Mouse (Mus musculus): ENCODE measurements around the gene Bhlhb9. TPM values are rescaled to one million over a fixed set of nuclear protein-coding genes. Genes with fewer than 3 reads are reported as not detected.
"Not testable (repeated sequence)": the region's sequence is repeated elsewhere in the genome, so short reads cannot be mapped to it uniquely, and the experiment has no call there.

Gene Bhlhb9
- polyA plus RNA-seq, 1 experiment from 2014 or later: 111 TPM

DNA sequence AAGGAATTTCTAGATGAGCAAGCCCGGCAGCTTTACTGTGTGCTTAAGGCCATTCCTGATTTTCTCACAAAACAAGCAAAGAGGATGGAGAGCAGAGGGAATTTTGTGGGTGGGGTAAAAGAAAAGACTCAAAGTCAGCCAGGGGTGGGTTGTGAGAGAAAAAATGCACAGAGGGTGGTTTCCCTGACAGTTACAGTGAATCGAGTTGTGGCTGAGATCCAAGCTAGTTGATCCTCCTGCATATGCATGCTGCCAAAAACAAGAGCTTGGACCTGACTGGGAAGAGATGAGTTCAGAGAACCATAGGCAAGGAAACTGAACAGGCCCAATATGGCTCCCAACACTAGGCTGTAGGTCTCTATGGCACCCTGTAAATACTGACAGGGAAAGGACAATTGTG lies 40.5 kb downstream of the Bhlhb9 start:
- no peak overlapping the region for H3K4me3 ChIP-seq (replicated peaks)
- H3K9ac ChIP-seq (replicated peaks): no peak overlapping the region
- no peaks in the 10 kb centered on the region for H3K27me3 ChIP-seq
- H3K4me1 ChIP-seq (replicated peaks): no peaks in the 10 kb centered on the region
- ATAC-seq: no peak
- H3K36me3 ChIP-seq: peaks cover 10% of the 10 kb centered on the region
- 0 out of 2 replicates have a peak overlapping the region, but pooled peaks have one; percentile 65 for H3K27ac ChIP-seq
- peak overlapping the region; percentile 73; the same call in 1 of the 2 replicates for H3K4me2 ChIP-seq (replicated peaks)
- no peaks in the 10 kb centered on the region for H3K9me3 ChIP-seq
- 71% methylated on average over 2 of the region's 2 CpGs for WGBS

DNA sequence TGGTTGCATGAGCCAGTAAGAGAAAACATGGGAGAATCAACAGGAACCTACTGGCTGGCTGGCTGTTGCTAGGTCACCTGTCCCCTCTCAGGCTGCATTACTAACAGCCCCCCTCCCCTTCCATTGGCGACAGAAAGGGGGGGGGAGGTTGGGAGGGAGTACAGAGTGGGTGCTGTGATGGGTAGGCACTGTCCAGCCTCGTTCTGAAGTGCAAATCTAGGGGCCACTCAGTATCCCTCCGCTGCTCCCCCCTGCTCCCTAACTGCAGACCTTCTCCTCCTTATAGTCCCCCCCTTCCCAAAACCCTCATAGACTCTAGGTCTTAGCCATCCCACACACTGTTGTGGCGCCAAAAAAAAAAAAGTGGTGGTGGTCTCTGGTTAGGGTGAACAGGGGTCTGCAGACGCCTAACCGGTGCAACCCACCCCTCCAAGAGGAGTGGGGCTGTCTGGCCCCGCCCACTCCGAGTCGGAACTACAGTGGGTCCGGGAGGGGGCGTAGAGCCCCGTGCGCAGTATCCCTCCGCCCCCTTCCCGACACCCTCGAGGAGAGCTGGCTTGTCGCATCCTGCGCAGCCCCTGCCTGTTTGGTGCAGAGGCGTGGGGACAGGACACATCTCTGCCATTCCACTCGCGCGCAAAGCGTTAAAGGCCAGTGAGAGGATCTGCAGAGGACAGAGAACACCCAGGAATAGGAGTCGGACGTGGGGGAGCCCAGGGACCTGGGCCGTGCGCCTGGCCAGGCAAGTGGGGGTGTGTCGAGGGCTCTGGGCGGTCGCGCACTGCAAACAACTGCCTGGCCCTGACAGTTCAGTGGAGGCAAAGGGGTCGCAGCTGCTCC lies 41.3 kb downstream of the Bhlhb9 start, which contains the start of gene Gprasp2:
Gene Gprasp2 (plus strand): TSS at position 514 of the 840 bp plus-strand sequence.
- peak; percentile 95 for ATAC-seq
- WGBS: 32% methylated on average over 28 of the region's 32 CpGs
- H3K4me3 ChIP-seq (replicated peaks): peak within 1 kb of the TSS; percentile 55

DNA sequence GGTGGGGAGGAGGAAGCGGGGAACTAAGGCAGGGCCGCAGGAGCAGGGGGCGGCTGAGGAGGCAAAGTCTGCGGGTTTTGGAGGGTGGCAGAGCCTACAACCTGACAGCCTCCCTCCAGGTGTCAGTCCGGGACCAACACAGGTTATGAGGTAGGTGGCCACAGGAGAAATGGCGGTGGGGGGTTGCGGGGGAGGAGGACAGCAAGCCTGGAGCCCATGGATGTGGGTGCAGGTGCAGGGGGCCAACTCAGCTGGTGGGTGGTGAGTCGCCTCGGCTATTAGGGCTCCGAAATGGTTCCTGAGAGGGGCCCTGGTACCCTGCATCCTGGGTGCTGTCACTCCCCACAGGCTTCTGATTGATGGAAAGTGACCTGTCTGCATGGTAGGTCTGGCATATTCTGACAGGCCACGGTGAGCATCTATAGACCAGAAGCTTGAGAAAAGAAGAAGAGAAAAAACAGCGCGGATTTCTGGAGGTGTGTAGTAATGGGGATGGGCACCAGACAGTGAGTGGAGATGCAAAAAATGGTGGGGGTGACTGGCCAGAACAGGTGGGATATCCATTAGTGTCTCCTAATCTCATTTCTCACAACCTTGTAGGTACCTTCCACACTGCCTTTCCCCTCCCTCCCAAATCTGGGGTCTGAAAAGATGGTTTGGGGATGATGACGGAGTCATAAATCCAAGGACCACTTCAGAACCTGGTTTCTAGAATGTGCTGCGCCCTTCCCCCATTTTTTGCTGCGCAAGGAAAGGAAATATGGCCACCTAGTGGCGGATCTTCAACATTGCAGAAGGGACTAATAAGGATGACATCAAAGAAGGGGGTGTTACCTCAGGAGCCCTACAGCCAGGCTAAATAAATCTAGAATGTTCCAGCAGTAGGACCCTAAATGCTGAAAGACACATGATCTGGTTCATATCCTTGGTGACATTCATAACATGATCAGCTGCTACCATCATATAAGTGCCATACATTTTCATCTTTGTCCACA lies 42.3 kb downstream of the Bhlhb9 start:
- 26% methylated on average over 16 of the region's 17 CpGs for WGBS
- Histone ChIP-seq H3K36me3 (peaks cover 12% of the 10 kb centered on the region), H3K4me2 (replicated peaks) (peak overlapping the region; percentile 73), H3K4me3 (replicated peaks) (peak overlapping the region; percentile 55), H3K9ac (replicated peaks) (peak overlapping the region; percentile 80), H3K27ac (peak overlapping the region; percentile 77)
- not testable (repeated sequence) for H3K27me3 ChIP-seq; H3K4me1 ChIP-seq (replicated peaks); H3K9me3 ChIP-seq
- peak; percentile 65 for ATAC-seq

More for the DNA sequence above, 41.3 kb downstream of the Bhlhb9 start, which contains the start of gene Gprasp2:
- not testable (repeated sequence) for H3K27me3 ChIP-seq; H3K4me1 ChIP-seq (replicated peaks); H3K9me3 ChIP-seq
- peaks cover 12% of the 10 kb centered on the region for H3K36me3 ChIP-seq
- peak within 1 kb of the TSS; percentile 73 for H3K4me2 ChIP-seq (replicated peaks)
- H3K27ac ChIP-seq: peak within 1 kb of the TSS; percentile 77
- peak within 1 kb of the TSS; percentile 80 for H3K9ac ChIP-seq (replicated peaks)

DNA sequence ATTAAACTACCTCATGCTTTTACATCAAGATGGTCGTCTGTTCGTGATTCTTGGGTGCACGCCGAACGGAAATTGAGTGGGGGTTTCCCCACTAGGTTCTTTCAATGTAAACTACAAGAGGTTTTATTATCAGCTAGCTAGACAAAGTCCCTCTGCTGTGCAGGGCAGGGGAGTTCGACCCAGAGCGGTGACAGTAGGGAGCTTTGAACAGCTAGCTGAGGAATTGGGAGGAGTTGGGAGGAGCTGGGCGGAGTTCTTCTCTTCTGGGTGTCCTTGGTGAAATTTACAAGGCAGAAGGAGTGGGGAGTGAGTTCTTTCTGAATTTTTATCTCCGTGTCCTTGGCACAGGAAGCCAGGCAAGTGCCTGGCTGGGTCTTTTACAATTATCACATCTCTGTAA lies 69.4 kb downstream of the Bhlhb9 start:
- ATAC-seq; H3K4me2 ChIP-seq (replicated peaks); H3K4me1 ChIP-seq (replicated peaks); H3K27ac ChIP-seq; H3K9ac ChIP-seq (replicated peaks); H3K9me3 ChIP-seq; H3K4me3 ChIP-seq (replicated peaks); H3K27me3 ChIP-seq; H3K36me3 ChIP-seq: not testable (repeated sequence)
- 83% methylated on average over 9 of the region's 9 CpGs for WGBS

DNA sequence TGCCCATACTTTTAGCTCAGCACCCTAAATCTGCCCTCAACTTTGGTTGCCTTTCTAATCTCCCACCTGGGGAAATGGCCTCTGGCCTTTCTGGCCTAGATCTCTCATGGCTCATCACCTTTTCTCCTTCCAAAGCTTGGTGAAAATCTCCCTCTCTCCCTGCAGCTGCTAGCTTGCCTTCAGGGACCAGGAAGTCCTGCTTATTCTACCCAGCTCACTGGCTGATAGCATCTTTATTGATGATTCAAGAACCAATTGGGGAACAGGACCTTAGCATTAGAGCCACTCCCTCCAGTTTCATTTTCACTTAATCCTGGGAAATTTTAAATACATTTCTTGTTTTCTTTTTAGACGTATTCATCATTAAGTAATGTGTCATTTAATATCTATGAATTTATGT lies 79.3 kb downstream of the Bhlhb9 start:
- H3K27me3 ChIP-seq: no peaks in the 10 kb centered on the region
- WGBS: 84% methylated on average over 1 of the region's 1 CpGs
- no peak overlapping the region for H3K4me3 ChIP-seq (replicated peaks)
- no peak for ATAC-seq
- H3K27ac ChIP-seq: no peak overlapping the region
- H3K4me2 ChIP-seq (replicated peaks): no peak overlapping the region
- H3K9me3 ChIP-seq: no peaks in the 10 kb centered on the region
- H3K36me3 ChIP-seq: no peaks in the 10 kb centered on the region
- H3K9ac ChIP-seq (replicated peaks): no peak overlapping the region
- no peaks in the 10 kb centered on the region for H3K4me1 ChIP-seq (replicated peaks)

- H3K9ac ChIP-seq (replicated peaks): no peak overlapping the region
- H3K4me3 ChIP-seq (replicated peaks): no peak overlapping the region
- no peak for ATAC-seq
- 94% methylated on average over 1 of the region's 1 CpGs for WGBS
- H3K27ac ChIP-seq: no peak overlapping the region
- H3K4me1 ChIP-seq (replicated peaks): no peaks in the 10 kb centered on the region
- no peaks in the 10 kb centered on the region for H3K9me3 ChIP-seq
- H3K27me3 ChIP-seq: no peaks in the 10 kb centered on the region
- H3K36me3 ChIP-seq: no peaks in the 10 kb centered on the region
- no peak overlapping the region for H3K4me2 ChIP-seq (replicated peaks)
These were observed 82.2 kb downstream of the Bhlhb9 start for GRCm38 (mm10) chrX:135879626-135880025.

- H3K27ac ChIP-seq: peak overlapping the region; percentile 90
- peak overlapping the region; percentile 56 for H3K4me2 ChIP-seq (replicated peaks)
- H3K4me1 ChIP-seq (replicated peaks): no peaks in the 10 kb centered on the region
- WGBS: 23% methylated on average over 38 of the region's 41 CpGs
- H3K27me3 ChIP-seq: no peaks in the 10 kb centered on the region
- no peaks in the 10 kb centered on the region for H3K9me3 ChIP-seq
- H3K9ac ChIP-seq (replicated peaks): peak overlapping the region; percentile 79
- ATAC-seq: peak; percentile 98
- H3K36me3 ChIP-seq: peaks cover 21% of the 10 kb centered on the region
- peak overlapping the region; percentile 58 for H3K4me3 ChIP-seq (replicated peaks)
These were observed 88.2 kb downstream of the Bhlhb9 start for GRCm38 (mm10) chrX:135885411-135886233.

- peak overlapping the region; percentile 58 for H3K4me3 ChIP-seq (replicated peaks)
- H3K4me2 ChIP-seq (replicated peaks): peak overlapping the region; percentile 56
- H3K27me3 ChIP-seq: no peaks in the 10 kb centered on the region
- H3K9ac ChIP-seq (replicated peaks): peak overlapping the region; percentile 79
- H3K4me1 ChIP-seq (replicated peaks): no peaks in the 10 kb centered on the region
- peaks cover 21% of the 10 kb centered on the region for H3K36me3 ChIP-seq
- peak overlapping the region; percentile 90 for H3K27ac ChIP-seq
- no peak for ATAC-seq
- 16% methylated on average over 11 of the region's 11 CpGs for WGBS
- no peaks in the 10 kb centered on the region for H3K9me3 ChIP-seq
These were observed 88.8 kb downstream of the Bhlhb9 start for GRCm38 (mm10) chrX:135886234-135886585.

GRCm38 (mm10) chrX:135916580-135916979 lies 119.2 kb downstream of the Bhlhb9 start:
- H3K4me2 ChIP-seq (replicated peaks): no peak overlapping the region
- peak overlapping the region; percentile 74 for H3K27ac ChIP-seq
- no peak overlapping the region for H3K9ac ChIP-seq (replicated peaks)
- no peaks in the 10 kb centered on the region for H3K36me3 ChIP-seq
- no peak overlapping the region for H3K4me3 ChIP-seq (replicated peaks)
- 76% methylated on average over 4 of the region's 4 CpGs for WGBS
- H3K4me1 ChIP-seq (replicated peaks): no peaks in the 10 kb centered on the region
- H3K27me3 ChIP-seq: no peaks in the 10 kb centered on the region
- no peak for ATAC-seq
- no peaks in the 10 kb centered on the region for H3K9me3 ChIP-seq

DNA sequence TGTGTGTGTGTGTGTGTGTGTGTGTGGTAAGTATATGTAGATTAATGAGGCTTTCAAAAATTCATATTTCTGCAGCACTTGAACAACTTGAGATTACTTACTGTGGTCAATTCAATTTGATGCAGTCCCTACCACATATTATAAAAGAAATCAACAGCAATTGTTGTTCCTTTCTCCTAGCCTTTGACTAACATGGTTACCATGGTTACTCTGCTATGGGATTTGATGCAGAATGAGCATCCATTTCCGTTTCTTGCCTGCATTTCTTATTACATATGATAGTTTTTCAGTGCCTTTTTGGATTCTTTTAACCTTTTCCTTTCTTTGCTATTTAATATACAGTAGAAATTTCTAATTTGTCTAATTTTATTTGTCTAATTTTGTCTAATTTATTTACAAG lies 119.7 kb downstream of the Bhlhb9 start:
- Histone ChIP-seq H3K9me3 (no peaks in the 10 kb centered on the region), H3K27ac (no peak overlapping the region), H3K4me3 (replicated peaks) (no peak overlapping the region), H3K9ac (replicated peaks) (no peak overlapping the region), H3K4me1 (replicated peaks) (no peaks in the 10 kb centered on the region), H3K4me2 (replicated peaks) (no peak overlapping the region), H3K27me3 (no peaks in the 10 kb centered on the region), H3K36me3 (no peaks in the 10 kb centered on the region)
- 28% methylated on average over 1 of the region's 1 CpGs for WGBS
- no peak for ATAC-seq

DNA sequence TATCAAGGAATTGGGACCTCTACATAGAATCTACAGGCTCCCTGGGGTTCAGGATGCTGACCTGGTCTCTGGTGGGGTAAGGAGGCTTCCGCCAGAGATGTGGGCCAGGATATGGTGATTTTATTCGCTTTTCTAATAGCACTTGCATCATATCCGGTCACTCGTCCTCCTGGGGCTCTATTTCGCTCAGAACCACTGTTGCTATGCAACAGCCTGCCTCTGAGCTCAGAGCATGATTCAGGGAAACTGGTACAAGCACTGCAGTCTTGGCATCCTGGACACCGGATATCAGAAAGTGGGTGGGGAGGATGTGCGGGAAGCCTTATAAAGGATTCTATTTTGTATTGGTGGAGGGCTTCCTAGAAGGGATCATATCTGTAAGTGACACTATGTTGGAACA lies 124.8 kb downstream of the Bhlhb9 start:
- H3K9me3 ChIP-seq: no peaks in the 10 kb centered on the region
- 65% methylated on average over 7 of the region's 7 CpGs for WGBS
- H3K9ac ChIP-seq (replicated peaks): no peak overlapping the region
- peak overlapping the region; percentile 53 for H3K27ac ChIP-seq
- no peaks in the 10 kb centered on the region for H3K4me1 ChIP-seq (replicated peaks)
- no peak overlapping the region for H3K4me2 ChIP-seq (replicated peaks)
- no peaks in the 10 kb centered on the region for H3K36me3 ChIP-seq
- H3K4me3 ChIP-seq (replicated peaks): no peak overlapping the region
- H3K27me3 ChIP-seq: no peaks in the 10 kb centered on the region
- peak; percentile 68; the same call in 1 of the 2 replicates for ATAC-seq

All from midbrain, embryonic 13.5 days (tissue).